Mouse (Mus musculus) forebrain, postnatal 0 days (tissue): Measurements from ENCODE around the gene Lrp4. TPM values are rescaled to one million over a fixed set of nuclear protein-coding genes. Genes with fewer than 3 reads are reported as not detected.

Experiments
- ATAC-seq: fragments of 200-750 bp; cut with Nextera tagmentation; 2 replicates; pipeline ENCODE4 v1.8.0; 2017; ENCODE audit warnings: mild to moderate bottlenecking, moderate library complexity
- DNase-seq: peaks from one replicate; pipeline ENCODE4 v3.0.0-alpha.2; 2015
- H3K27ac ChIP-seq: fragments of 300-500 bp; sonication (generic); 2 replicates; pipeline ENCODE4 v1.5.1; 2014; ENCODE audit warnings: low read depth, mild to moderate bottlenecking, antibody characterized with exemption, low read length, moderate library complexity, mixed read lengths
- H3K27me3 ChIP-seq: fragments of 300-500 bp; sonication (generic); 2 replicates; pipeline ENCODE4 v1.6.1; 2014; ENCODE audit warnings: mild to moderate bottlenecking, low read length, mixed read lengths; ENCODE audit not compliant: insufficient read depth
- H3K36me3 ChIP-seq: fragments of 300-500 bp; sonication (generic); 2 replicates; pipeline ENCODE4 v1.6.1; 2014; ENCODE audit warnings: mild to moderate bottlenecking, moderate library complexity; ENCODE audit not compliant: insufficient read depth
- H3K4me1 ChIP-seq: fragments of 300-500 bp; sonication (generic); 2 replicates; pipeline ENCODE4 v1.6.1; 2014; ENCODE audit warnings: antibody characterized with exemption; ENCODE audit not compliant: insufficient read depth
- H3K4me2 ChIP-seq: fragments of 300-500 bp; sonication (generic); 2 replicates; pipeline ENCODE4 v1.6.1; 2014; ENCODE audit warnings: low read depth, mild to moderate bottlenecking, moderate library complexity
- H3K4me3 ChIP-seq: fragments of 300-500 bp; sonication (generic); 2 replicates; pipeline ENCODE4 v1.5.1; 2014; ENCODE audit warnings: low read depth, low read length, mixed read lengths
- H3K9ac ChIP-seq: fragments of 300-500 bp; sonication (generic); 2 replicates; pipeline ENCODE4 v1.6.1; 2014; ENCODE audit warnings: mild to moderate bottlenecking
- H3K9me3 ChIP-seq: fragments of 300-500 bp; sonication (generic); 2 replicates; pipeline ENCODE4 v1.6.1; 2016; ENCODE audit warnings: low read length
- CTCF ChIP-seq: sonication (generic); IDR thresholded peaks from 2 replicates; pipeline ENCODE4 v1.5.1; 2016; ENCODE audit warnings: antibody characterized with exemption, control low read depth, low read depth
- WGBS: fragments of 180-500 bp; shearing (Covaris S2); extraction: QIAGEN DNeasy Blood & Tissue Kit; methylation state at CpG from one replicate; pipeline ENCODE4 v1.1.7; 2014; 5-methylcytosine and 5-hydroxymethylcytosine counted together
- polyA plus RNA-seq: library from polyadenylated mRNA; unstranded; fragments of >200 nt; fragmentation: Nextera tagmentation; extraction: Ambion mirVana; gene quantifications from 2 replicates; pipeline ENCODE4 v1.2.1, GENCODE M21; 2015
- total RNA-seq: library from RNA; depleted of rRNA; stranded (reverse); fragments of >200 nt; gene quantifications from 2 replicates; pipeline ENCODE4 v1.2.3, GENCODE M21; 2014; rRNA removed

The Lrp4 gene
- total and polyA plus RNA-seq, 2 experiments from 2014 or later = 4.1 to 13.7 TPM

DNA sequence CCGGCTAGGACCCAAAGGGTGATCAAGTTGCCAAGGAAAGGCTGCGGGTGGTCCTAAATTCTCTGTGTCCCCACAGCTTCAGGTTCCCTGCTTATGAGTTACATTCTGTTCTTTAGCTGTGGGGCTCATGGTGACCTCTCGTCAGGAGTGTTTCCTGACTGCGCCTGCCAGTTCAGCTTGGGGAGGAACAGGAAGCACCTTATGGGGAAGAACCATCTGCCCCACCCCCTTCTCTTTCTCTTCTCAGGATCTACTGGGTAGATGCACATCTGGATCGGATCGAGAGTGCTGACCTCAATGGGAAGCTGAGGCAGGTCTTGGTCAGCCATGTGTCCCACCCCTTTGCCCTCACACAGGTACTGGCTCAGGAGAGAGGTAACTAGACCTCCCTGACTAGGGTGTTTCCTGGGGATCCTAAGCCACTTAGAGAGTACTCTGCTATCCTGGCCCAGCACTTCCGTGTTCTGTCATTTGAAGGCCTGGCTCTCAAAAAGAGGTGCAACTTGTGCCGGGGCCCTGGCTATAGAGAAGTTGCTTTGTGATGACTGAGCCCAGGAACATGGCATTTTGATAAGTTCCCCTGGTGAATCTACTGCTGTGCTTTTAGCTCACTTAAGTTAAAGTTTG is 40.9 kb downstream of the Lrp4 start:
- Histone ChIP-seq H3K9ac (no peak overlapping the region), H3K36me3 (no peaks in the 10 kb centered on the region), H3K27me3 (no peaks in the 10 kb centered on the region), H3K9me3 (no peaks in the 10 kb centered on the region), H3K27ac (no peak overlapping the region), H3K4me3 (no peak overlapping the region), H3K4me2 (no peak overlapping the region), H3K4me1 (no peaks in the 10 kb centered on the region)
- no peak for ATAC-seq
- WGBS = 89% methylated on average over 8 of the region's 8 CpGs
- no peak for DNase-seq
- TF ChIP-seq CTCF = no peak

DNA sequence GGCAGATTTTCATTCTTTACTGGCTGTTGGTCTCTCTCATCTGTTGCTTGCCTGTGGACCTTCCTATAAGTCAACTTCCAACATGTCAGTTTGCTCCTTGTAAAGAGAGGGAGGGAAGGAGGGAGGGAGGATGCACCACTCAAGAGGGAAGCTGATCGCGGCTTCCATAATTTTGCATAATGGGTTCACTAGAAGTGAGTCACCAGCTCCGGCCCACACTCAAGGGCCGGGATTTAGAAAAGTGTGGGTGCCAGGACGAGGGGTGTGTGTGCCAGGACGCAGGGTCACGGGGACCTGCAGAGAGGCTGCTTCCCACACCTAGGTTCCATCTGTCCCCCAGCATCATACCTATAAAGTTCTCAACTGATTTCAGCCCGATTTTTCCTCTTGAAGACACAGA is 50.8 kb downstream of the Lrp4 start:
- H3K4me1 ChIP-seq = no peaks in the 10 kb centered on the region
- no peak for TF ChIP-seq CTCF
- no peak overlapping the region for H3K27ac ChIP-seq
- H3K4me3 ChIP-seq = no peak overlapping the region
- H3K4me2 ChIP-seq = no peak overlapping the region
- no peaks in the 10 kb centered on the region for H3K36me3 ChIP-seq
- 89% methylated on average over 8 of the region's 8 CpGs for WGBS
- H3K27me3 ChIP-seq = no peaks in the 10 kb centered on the region
- DNase-seq (no peak), ATAC-seq (no peak)
- H3K9ac ChIP-seq = no peak overlapping the region
- no peaks in the 10 kb centered on the region for H3K9me3 ChIP-seq

- DNase-seq = no peak
- Histone ChIP-seq H3K27ac (no peak overlapping the region), H3K9me3 (no peaks in the 10 kb centered on the region), H3K27me3 (no peaks in the 10 kb centered on the region), H3K4me1 (no peaks in the 10 kb centered on the region), H3K4me2 (no peak overlapping the region), H3K9ac (no peak overlapping the region), H3K36me3 (no peaks in the 10 kb centered on the region), H3K4me3 (no peak overlapping the region)
- TF ChIP-seq CTCF = no peak
- WGBS = 1% methylated on average over 2 of the region's 2 CpGs
- ATAC-seq = no peak
These were observed 59.9 kb downstream of the Lrp4 start for GRCm38 (mm10) chr2:91517186-91517585.

- H3K4me2 ChIP-seq = peak within 1 kb of the TSS; percentile 65
These were observed 69.2 kb downstream of the Lrp4 start, which contains the start of gene Ckap5 for GRCm38 (mm10) chr2:91526294-91527146. Gene Ckap5 (plus strand): TSS chr2:91526762.

DNA sequence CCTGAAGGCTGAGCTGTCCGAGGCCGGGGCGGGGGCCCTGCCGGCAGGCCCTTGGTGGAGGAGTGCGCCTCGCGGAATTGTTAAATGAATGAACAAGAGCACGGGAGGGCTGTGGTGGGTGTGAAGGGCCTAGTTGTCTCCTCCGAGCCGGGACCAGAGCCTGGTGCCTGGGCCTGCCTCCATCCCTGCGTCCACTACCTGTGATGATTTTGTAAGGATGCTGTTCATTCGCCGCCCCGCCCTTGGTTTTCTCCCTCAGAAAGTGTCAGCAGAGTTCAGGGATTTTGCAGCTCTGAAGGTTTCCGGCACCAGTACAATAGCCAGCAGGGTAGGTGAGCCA is 69.8 kb downstream of the Lrp4 start:
- H3K27me3 ChIP-seq = no peaks in the 10 kb centered on the region
- peak overlapping the region; percentile 92 for H3K9ac ChIP-seq
- no peak for TF ChIP-seq CTCF
- peak overlapping the region; percentile 88 for H3K27ac ChIP-seq
- H3K36me3 ChIP-seq = no peaks in the 10 kb centered on the region
- H3K4me2 ChIP-seq = peak overlapping the region; percentile 65
- DNase-seq = no peak
- peak overlapping the region; percentile 82 for H3K4me3 ChIP-seq
- peak; percentile 69 for ATAC-seq
- no peaks in the 10 kb centered on the region for H3K9me3 ChIP-seq
- no peaks in the 10 kb centered on the region for H3K4me1 ChIP-seq
- WGBS = under 1% methylated on average over 15 of the region's 15 CpGs

More at GRCm38 (mm10) chr2:91526294-91527146, 69.2 kb downstream of the Lrp4 start, which contains the start of gene Ckap5:
- H3K9me3 ChIP-seq = no peaks in the 10 kb centered on the region
- no peaks in the 10 kb centered on the region for H3K27me3 ChIP-seq
- H3K27ac ChIP-seq = peak within 1 kb of the TSS; percentile 88
- peak within 1 kb of the TSS; percentile 82 for H3K4me3 ChIP-seq
- TF ChIP-seq CTCF = peak; percentile 67
- ATAC-seq (peak; percentile 99), DNase-seq (peak; percentile 96)
- under 1% methylated on average over 63 of the region's 64 CpGs for WGBS
- H3K4me1 ChIP-seq = no peaks in the 10 kb centered on the region
- no peaks in the 10 kb centered on the region for H3K36me3 ChIP-seq
- H3K9ac ChIP-seq = peak within 1 kb of the TSS; percentile 92

- H3K27ac ChIP-seq = no peak overlapping the region
- TF ChIP-seq CTCF = no peak
- ATAC-seq (peak; percentile 80), DNase-seq (peak; percentile 17)
- peak overlapping the region; percentile 40 for H3K4me2 ChIP-seq
- H3K4me3 ChIP-seq = peak overlapping the region; percentile 18; the same call in 1 of the 2 replicates
- peaks cover 4% of the 10 kb centered on the region; the same call in 1 of the 2 replicates for H3K4me1 ChIP-seq
- no peaks in the 10 kb centered on the region for H3K36me3 ChIP-seq
- H3K9me3 ChIP-seq = no peaks in the 10 kb centered on the region
- no peaks in the 10 kb centered on the region for H3K27me3 ChIP-seq
- WGBS = 2% methylated on average over 17 of the region's 17 CpGs
- no peak overlapping the region for H3K9ac ChIP-seq
These were observed 80.4 kb downstream of the Lrp4 start for GRCm38 (mm10) chr2:91537588-91538205.

Other genes with a start within 250 kb of the Lrp4 start
- gene Ddb2, start 220.5 kb upstream of the Lrp4 start, total RNA-seq = 11.2 and 12.9 TPM in 2 replicates
- gene Ddb2, start 220.5 kb upstream of the Lrp4 start, polyA plus RNA-seq = 10.0 and 10.2 TPM in 2 replicates
- 20.5 and 21.6 TPM in 2 replicates for gene Pacsin3, start 201.6 kb upstream of the Lrp4 start, total RNA-seq
- gene Pacsin3, start 201.6 kb upstream of the Lrp4 start, polyA plus RNA-seq = 18.6 and 22.8 TPM in 2 replicates
- 44.0 and 59.9 TPM in 2 replicates for gene Arfgap2, start 192.5 kb upstream of the Lrp4 start, total RNA-seq
- 49.0 and 52.8 TPM in 2 replicates for gene Arfgap2, start 192.5 kb upstream of the Lrp4 start, polyA plus RNA-seq
- 127 and 147 TPM in 2 replicates for gene 1110051M20Rik, start 12.8 kb upstream of the Lrp4 start, total RNA-seq
- 165 and 182 TPM in 2 replicates for gene 1110051M20Rik, start 12.8 kb upstream of the Lrp4 start, polyA plus RNA-seq
- 119 and 142 TPM in 2 replicates for gene Ckap5, start 69.3 kb downstream of the Lrp4 start, total RNA-seq
- 66.1 and 103 TPM in 2 replicates for gene Ckap5, start 69.3 kb downstream of the Lrp4 start, polyA plus RNA-seq
- 0.15 TPM in 1 of 2 replicates, not detected in the other for gene F2, start 178.9 kb downstream of the Lrp4 start, total RNA-seq
- 0.14 TPM in 1 of 2 replicates, not detected in the other for gene F2, start 178.9 kb downstream of the Lrp4 start, polyA plus RNA-seq
- 18.5 and 30.7 TPM in 2 replicates for gene Zfp408, start 192.3 kb downstream of the Lrp4 start, total RNA-seq
- 6.2 and 8.7 TPM in 2 replicates for gene Zfp408, start 192.3 kb downstream of the Lrp4 start, polyA plus RNA-seq
- gene Arhgap1, start 192.3 kb downstream of the Lrp4 start, total RNA-seq = 81.5 and 104 TPM in 2 replicates
- 107 and 111 TPM in 2 replicates for gene Arhgap1, start 192.3 kb downstream of the Lrp4 start, polyA plus RNA-seq